Mouse (Mus musculus) layer of hippocampus, adult 8-10 months (tissue): ENCODE data around the gene Gm17455. TPM values are rescaled to one million over a fixed set of nuclear protein-coding genes. Genes with fewer than 3 reads are reported as not detected.

ENCODE experiments used
- DNase-seq, 2 experiments: peaks; one replicate each; pipeline ENCODE4 v3.0.0; 2022; ENCODE audit warnings: low spot score in 2 of 2
- total RNA-seq, 4 experiments: library from RNA; stranded (reverse); gene quantifications; 2 replicates each; pipeline ENCODE4 v1.2.4; 2022

Gene Gm17455
- total RNA-seq, 4 experiments from 2014 or later: 0.45 to 0.55 TPM; not detected in 2

- DNase-seq: no peak
Measured at GRCm38 (mm10) chr10:60373543-60373936, 26.0 kb upstream of the Gm17455 start.

- no peak for DNase-seq
Measured at GRCm38 (mm10) chr10:60373937-60374578, 25.5 kb upstream of the Gm17455 start.

- no peak for DNase-seq
Measured at GRCm38 (mm10) chr10:60376704-60377103, 22.8 kb upstream of the Gm17455 start.

GRCm38 (mm10) chr10:60379419-60379957 lies 20.0 kb upstream of the Gm17455 start:
- DNase-seq: no peak

- DNase-seq: no peak
Measured at GRCm38 (mm10) chr10:60380229-60380628, 19.3 kb upstream of the Gm17455 start.

- DNase-seq: no peak
Measured at GRCm38 (mm10) chr10:60381142-60381925, 18.2 kb upstream of the Gm17455 start.

- no peak for DNase-seq
Measured at GRCm38 (mm10) chr10:60388332-60388731, 11.2 kb upstream of the Gm17455 start.

- DNase-seq: no peak
Measured at GRCm38 (mm10) chr10:60389447-60389865, 10.1 kb upstream of the Gm17455 start.

- DNase-seq: no peak
Measured at GRCm38 (mm10) chr10:60390177-60390903, 9.2 kb upstream of the Gm17455 start.

- DNase-seq: no peak
Measured at GRCm38 (mm10) chr10:60390904-60391420, 8.6 kb upstream of the Gm17455 start.

GRCm38 (mm10) chr10:60391661-60392060 lies 7.9 kb upstream of the Gm17455 start:
- no peak for DNase-seq

GRCm38 (mm10) chr10:60394936-60395335 lies 4.6 kb upstream of the Gm17455 start:
- DNase-seq: no peak

GRCm38 (mm10) chr10:60395605-60396004 lies 3.9 kb upstream of the Gm17455 start:
- no peak for DNase-seq

- DNase-seq: no peak
Measured at GRCm38 (mm10) chr10:60398051-60398814, 1.3 kb upstream of the Gm17455 start.

GRCm38 (mm10) chr10:60400507-60401295 lies 1.2 kb downstream of the Gm17455 start:
- DNase-seq: no peak

GRCm38 (mm10) chr10:60405460-60406177 lies 6.1 kb downstream of the Gm17455 start:
- DNase-seq: peak; percentile 49 to 72

GRCm38 (mm10) chr10:60407831-60408230 lies 8.3 kb downstream of the Gm17455 start:
- peak; percentile 17 to 56 for DNase-seq

- no peak for DNase-seq
Measured at GRCm38 (mm10) chr10:60411794-60412193, 12.3 kb downstream of the Gm17455 start.

GRCm38 (mm10) chr10:60413756-60414155 lies 14.2 kb downstream of the Gm17455 start:
- no peak for DNase-seq
